Mouse (Mus musculus) CD8-positive naive resting alpha-beta T cell, adult 2 months (primary cell): ENCODE data around the gene Tprn.

Experiments
- DNase-seq, 2 experiments: peaks; one replicate each; pipeline ENCODE4 v3.0.0; 2022; ENCODE audit warnings: low read depth in 2 of 2, low spot score in 2 of 2

Gene Tprn

DNA sequence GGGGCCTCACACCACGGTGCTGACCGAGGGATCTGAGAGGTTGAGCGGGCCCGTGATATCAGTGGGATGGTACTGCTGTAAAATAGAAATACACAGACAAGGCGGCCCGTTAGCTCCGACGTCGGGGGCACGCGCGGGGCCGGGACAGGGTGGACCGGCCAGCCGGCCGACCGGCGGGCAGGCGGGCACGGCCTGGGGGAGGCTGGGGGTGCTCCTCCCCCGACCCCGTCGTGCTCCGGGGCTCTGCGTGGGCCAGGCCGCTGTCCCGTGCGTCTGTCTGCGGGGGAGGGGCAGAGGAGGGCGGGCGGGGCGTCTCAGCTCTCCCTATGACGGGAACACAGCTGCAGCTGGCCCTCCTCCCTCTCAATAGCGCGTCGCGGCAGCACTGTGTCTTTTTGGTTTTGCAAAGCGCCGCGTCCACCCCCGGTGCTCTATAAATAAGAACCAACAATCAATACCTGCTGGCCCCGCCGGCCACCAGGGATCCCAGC lies 29.7 kb downstream of the Tprn start:
- DNase-seq, result no peak

GRCm38 (mm10) chr2:25292856-25293255 lies 30.4 kb downstream of the Tprn start:
- DNase-seq, result peak; percentile 64 to 70

DNA sequence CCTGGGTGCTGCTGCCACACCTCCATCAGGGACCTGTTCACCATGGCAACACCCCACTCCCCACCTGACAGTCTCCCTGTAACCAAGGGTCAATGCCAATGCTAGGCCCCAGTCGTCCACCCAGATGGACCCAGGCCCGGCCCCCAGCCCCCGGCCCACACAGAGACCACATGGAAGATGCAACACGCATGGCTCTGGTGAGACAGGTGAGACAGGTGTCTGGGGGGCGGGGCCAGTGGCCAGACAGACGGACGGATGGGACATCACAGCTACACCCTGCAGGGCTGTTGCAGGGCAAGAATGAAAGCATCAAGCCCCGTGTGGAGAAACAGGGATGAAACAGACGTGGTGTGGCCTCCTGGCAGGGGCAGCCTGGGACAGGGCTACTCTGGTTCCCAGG lies 31.3 kb downstream of the Tprn start:
- no peak for DNase-seq

- no peak for DNase-seq
Observed at GRCm38 (mm10) chr2:25297093-25297492, 34.7 kb downstream of the Tprn start.

GRCm38 (mm10) chr2:25298046-25298445 lies 35.6 kb downstream of the Tprn start:
- no peak for DNase-seq

DNA sequence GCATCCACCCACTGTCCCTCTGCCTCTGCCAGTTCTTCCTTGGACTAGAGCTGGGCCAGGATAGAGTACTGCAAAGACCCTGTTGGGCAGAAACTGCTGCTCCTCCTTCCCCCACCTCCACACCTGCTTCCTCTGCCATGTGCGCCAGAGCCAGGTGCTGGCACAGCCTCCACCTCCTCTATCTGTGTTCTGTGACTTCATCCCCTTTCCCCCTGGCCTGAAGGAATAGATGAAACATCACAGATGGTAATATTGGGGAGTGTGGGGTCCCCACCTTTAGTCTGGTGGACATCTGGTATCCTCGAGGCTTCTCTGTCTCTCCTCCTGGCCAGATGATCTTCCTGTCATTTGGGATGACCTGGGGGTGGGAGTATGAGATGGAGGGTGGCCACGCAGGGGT lies 41.0 kb downstream of the Tprn start:
- DNase-seq, result no peak

DNA sequence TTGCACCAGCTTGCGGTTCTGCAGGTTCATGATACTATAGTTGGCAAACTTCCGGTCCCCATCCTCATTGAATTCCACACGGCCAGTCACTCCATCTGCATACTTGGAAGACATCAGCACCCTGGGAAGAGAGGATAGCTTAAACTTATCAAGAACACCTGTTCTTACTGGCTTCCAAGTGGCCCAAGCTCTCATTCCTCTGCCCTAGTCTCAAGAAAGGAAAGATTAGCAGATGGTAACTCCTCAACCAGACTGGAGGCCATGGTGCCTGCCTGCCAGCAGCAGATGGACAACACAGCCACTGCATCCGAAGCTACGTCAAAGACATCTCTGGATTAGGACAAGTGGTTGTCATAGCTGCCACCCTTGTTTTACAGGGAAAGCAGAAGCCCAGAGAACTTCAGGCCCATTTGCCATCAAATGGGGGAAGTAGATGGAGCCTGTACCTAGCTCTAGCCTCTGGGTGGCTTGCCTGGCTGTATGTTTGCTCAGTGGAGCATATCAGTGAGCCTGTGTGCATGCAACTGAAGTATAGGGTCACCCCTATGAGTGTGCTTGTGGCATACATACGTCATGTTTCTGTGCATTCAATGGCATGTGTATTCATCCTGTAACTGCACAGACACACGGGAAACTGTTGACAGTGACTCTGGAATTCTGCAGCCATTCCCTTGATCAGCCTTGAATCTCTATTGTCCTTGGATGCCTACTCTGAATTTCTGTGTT lies 41.7 kb downstream of the Tprn start:
- DNase-seq, result no peak

GRCm38 (mm10) chr2:25304657-25305541 lies 42.5 kb downstream of the Tprn start:
- DNase-seq, result no peak

DNA sequence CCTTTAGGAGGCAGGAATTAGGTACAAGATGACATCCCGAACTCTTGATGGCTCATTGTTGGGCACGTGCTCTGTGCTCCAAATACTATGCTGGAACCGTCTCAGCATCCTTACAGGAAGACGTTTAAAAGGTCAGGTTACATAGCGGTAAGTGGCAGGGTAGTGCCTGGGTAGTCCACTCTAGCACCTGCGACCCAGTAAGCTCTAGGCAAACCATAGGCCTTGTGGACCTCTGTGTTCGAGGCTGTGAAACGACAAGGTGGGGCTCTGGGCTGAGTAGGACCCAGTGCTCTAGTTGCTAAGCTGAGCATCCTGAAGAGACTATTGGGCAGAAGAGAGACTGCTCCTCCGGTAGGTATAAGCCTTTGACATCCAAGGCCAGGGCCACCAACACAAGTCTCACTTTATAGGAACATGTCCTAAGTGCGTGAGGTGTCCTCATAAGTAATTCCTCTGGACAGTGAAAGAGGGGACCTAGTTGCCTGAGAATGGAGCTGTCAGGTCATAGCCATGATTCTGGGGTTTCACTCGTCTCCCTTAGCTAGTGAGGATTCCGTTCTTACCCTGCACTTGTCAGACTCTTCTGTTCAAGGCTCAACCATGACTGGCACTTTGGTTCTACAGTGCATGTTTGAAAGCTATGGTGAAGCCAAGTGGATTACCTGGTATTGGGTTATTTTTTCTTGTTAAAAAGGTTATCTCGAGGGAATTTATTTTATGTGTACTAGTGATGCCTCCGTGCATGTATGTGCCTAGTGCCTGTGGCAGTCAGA lies 43.4 kb downstream of the Tprn start:
- no peak for DNase-seq

- no peak for DNase-seq
Observed at GRCm38 (mm10) chr2:25310180-25310579, 47.8 kb downstream of the Tprn start.

DNA sequence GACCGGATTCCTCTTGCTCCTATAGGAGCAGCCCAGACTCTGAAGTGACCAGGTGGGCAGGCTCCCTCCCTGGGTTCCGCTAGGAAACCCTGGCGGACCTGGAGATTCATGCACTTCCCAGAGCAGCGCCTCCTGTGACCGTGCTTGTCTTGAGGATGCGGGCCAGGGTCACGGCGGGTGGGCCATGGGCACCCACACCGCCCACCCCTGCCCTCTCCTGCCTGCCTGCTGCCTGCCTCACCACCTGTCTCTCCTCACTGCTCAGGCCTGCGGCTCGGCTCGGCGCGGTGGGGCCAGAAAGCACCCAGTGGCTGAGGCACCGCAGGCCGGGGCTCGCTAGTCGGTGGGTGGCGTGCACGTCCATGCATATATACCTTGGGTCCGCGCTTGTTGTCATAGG lies 48.6 kb downstream of the Tprn start:
- DNase-seq, result no peak

GRCm38 (mm10) chr2:25311491-25311891 lies 49.1 kb downstream of the Tprn start:
- no peak for DNase-seq

DNA sequence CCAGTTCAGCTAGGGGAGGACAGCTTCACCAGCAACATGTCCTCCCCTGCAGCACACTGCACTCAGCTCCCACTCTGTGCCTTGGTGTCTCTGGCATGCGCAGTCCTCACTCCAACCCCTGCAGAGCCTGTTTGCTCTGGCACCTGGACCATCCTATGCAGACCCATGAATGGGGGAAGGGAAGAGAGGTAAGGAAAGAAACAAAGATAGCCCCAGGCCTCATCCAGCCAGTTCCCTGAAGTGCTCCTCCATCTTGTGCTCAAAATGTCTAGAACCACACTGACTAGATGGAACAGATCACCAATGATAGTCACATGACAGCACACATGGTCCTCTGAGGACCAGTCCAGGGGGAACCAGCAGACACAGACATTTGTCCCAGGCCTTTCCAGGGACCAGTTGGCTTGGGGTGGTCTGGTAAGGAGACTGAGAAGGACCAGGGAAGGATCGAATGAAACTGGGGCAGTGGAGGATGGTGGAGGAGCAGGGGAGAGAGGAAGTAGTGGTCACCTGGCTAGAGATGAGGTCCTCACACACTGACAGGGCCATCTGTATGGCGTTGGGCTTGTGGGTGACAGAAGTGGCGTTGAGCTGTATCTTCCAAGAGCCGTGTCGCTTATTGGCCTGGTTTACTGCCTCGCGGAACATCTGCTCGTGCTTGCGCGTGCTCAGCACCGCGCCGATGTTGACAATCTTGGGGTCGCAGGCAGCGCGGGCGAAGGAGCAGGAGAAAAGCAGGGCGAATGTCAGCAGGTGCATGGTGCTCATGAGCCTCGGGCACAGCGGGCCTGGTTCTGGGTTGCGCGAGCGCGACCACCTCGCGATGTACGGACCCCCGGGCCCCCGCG lies 55.9 kb downstream of the Tprn start:
- DNase-seq, result no peak

DNA sequence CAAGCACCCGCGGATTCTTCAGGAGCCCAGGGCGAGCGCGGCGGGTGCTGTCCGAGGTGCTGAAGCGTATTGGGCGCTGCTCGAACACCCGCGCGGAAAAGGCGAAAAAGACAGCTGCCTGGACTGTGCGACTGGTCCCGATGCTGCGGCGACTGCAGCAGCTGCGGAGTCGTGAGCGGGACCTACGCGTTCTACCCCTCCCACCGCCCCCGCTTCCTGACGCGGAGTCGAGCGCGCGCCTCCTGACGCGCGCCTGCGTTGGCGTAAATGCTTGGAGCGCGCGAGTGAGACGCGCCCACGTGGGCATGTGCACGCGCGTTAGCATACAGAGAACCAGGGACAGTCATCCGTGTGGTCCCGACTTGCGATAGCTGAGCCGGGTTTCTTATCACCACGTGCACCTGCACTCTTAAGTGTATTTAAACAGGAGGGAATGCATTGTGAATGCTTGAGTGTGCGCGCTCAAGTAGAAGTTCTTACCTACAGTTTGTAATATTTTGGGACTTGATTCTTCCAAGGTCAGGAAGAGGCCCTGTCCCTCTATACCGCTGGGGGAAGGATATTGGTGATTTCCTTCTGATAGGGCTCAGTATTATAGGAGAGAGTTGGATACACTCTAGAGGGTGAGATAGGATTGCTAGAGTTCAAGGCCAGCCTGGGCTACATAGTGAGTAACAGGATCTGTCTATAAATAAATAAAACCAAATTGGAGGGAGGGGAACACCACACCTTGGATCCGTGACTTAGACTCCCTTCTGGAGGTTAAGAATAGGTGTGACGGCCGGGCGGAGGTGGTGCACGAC lies 56.8 kb downstream of the Tprn start, which contains the start of gene Grin1:
Gene Grin1 (minus strand): TSS at position 217 of the 803 bp plus-strand sequence.
- peak in 1 of 2 experiments; percentile 17 for DNase-seq
